Mouse (Mus musculus): ENCODE data around the gene Ly6g.
A peak's percentile ranks its signal among the peaks of the same experiment; 100 is the strongest.
"Not testable (repeated sequence)": the region's sequence is repeated elsewhere in the genome, so short reads cannot be mapped to it uniquely, and the experiment has no call there.

Ly6g gene

DNA sequence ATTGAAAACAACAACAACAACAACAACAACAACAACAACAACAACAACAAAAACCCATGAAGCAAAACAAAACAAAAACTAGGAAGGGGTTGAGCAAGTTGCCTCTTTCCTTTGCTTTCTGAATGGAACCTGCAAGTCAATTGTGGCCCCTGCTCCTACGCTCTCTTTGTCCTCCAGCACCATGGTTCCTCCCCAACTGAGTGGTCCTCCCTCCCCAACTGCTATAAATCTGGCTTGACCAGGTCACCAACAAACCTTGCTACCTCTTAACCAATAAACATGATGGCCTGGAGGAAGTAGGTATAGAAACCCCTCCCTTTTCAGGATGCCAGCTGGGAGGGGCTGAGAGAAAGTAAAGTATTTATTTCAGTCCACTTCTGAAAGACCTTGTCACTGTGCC, at the start of gene Ly6g:
Gene Ly6g (plus strand): TSS at position 301 of the 400 bp plus-strand sequence.
- DNase-seq (ENCODE audit: low read depth) = no peak

GRCm38 (mm10) chr15:75110424-75110823, 44.6 kb upstream of the Ly6g start:
- not testable (repeated sequence) for DNase-seq (ENCODE audit: low read depth)

DNA sequence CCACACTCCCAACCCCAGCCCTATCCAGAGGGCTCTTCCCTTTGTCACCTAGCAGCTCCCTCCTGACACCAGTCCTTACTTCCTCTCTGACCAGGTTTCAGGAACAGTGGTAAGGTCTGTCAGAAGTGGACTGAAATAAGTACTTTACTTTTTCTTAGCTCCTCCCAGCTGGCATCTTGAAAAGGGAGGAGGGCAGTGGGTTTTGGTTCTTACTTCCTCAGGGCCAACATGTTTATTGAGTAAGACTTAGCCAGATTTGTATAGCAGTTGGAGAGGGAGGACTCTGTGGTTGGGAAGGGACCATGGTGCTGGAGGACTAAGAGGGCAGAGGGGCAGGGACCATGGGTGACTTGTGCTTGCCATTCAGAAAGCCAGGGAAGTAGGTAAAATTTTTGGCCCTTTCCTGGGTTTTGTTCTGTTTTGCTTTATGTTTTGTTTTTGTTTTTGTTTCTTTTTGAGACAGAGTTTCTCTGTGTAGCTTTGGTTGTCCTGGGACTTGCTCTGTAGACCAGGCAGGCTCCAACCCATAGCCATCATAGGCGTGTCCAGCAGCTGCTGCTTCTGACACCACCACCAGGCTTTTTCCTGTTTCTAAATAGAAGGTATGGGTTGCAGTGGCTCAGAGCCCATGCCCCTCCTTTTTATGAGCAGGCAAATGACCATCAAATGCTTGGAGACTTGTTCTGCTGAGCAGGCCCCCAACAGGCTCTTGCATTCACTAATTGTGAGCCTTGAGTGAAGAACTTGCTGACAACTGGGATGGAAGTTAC, 43.0 kb upstream of the Ly6g start, which contains the start of gene Ly6c2:
Gene Ly6c2 (minus strand): TSS at position 110 of the 770 bp plus-strand sequence.
- DNase-seq (ENCODE audit: low read depth) = peak; percentile 54

GRCm38 (mm10) chr15:75116525-75116924, 38.5 kb upstream of the Ly6g start:
- DNase-seq (ENCODE audit: low read depth) = peak; percentile 38

DNA sequence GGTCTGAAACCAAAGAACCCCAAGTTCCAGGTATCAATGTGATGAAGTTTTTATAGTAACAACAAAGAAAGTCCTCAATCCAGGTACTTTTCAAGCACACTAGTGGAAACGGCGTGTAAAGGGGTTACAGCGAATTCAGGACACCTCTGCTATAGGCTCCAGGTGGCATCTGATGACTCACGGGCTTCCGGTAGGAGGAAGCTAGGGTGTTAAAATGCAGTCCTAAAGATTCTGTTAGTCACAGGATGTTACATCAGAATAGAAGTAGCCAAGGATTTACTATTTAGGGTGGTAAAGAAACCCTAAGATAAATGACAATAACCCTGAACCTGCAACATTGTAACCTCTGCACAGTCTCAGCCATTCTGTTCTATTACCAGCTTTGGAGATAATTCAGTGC, 37.6 kb upstream of the Ly6g start:
- peak; percentile 70 for DNase-seq (ENCODE audit: low read depth)

DNA sequence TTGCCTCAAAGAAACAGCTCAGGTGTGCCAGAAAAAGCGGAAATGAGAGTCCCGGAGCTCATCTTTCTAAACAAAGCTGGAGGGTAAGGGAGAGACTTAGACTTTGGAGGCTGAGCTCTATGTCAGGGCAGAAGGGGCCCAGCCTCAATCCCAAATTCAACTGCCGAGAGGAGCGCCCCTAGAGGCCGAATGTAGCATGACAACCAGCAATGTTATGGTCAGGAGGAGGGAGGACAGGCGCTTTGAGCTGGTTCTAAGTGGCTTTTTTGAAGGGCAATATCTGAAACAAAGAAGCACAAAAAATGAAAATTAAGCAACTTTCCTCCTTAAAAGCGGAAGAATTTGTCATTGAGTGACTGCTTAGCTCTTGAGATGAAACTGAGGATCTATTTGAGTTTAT, 36.3 kb upstream of the Ly6g start:
- peak; percentile 50 for DNase-seq (ENCODE audit: low read depth)

GRCm38 (mm10) chr15:75120066-75120465, 35.0 kb upstream of the Ly6g start:
- peak; percentile 68 for DNase-seq (ENCODE audit: low read depth)

DNA sequence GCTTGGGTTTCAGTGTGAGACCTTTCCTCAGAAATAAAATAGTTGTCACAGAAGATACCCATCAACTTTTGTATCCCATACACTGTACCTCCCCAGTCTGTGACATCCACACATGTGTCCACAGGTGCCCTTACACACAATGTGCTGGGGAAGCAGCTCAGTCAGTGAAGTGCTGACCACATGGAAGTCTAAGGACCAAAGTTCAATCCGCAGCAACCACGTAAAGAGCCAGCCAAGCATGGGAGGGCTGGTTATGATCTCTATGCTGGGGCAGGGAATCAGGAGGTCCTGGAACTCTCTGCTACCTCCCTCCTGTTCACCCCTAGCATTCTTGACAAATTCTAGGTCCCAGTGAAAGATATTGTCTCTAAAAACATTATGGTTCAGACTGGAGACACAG, 22.7 kb upstream of the Ly6g start:
- DNase-seq (ENCODE audit: low read depth) = not testable (repeated sequence)

GRCm38 (mm10) chr15:75135090-75135783, 19.8 kb upstream of the Ly6g start:
- not testable (repeated sequence) for DNase-seq (ENCODE audit: low read depth)

DNA sequence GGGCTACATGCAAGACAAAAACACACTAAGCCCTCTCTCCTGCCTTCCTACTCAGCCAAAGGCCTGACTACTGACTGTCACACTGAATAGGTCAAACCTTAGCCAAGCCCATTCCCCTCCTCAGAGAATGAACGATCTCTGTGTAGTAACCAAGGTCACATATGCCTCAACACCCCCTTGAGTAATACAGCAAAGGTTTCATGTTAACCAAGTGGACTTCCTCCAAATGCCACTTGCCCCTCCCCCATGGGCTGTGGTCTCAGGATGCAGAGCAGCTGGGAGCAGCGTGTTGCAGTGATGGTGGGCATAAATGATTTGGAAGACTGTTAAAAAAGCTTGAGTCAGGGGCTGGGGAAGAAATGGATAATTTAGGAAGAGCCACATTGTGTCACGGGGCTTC, 17.3 kb upstream of the Ly6g start:
- DNase-seq (ENCODE audit: low read depth) = peak; percentile 49

- peak; percentile 39 for DNase-seq (ENCODE audit: low read depth)
Observed at GRCm38 (mm10) chr15:75141812-75142360, 13.2 kb upstream of the Ly6g start.

- peak; percentile 46 for DNase-seq (ENCODE audit: low read depth)
Observed at GRCm38 (mm10) chr15:75143735-75144134, 11.3 kb upstream of the Ly6g start.

DNA sequence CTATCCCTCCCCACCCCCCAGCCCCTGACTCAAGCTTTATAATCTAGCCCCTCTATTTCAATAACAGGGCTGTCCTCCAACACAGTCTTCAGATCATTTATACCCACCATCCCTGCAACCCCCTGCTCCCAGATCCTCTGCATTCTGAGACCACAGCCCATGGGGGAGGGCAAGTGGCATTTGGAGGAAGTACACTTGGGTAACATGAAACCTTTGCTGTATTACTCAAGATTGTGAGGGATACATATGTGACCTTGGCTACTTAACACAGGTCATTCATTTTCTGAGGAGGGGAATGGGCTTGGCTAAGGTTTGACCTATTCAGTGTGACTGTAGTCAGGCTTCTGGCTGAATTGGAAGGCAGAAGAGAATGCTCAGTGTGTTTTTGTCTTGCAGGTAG, 2.0 kb upstream of the Ly6g start:
- DNase-seq (ENCODE audit: low read depth) = peak; percentile 24

DNA sequence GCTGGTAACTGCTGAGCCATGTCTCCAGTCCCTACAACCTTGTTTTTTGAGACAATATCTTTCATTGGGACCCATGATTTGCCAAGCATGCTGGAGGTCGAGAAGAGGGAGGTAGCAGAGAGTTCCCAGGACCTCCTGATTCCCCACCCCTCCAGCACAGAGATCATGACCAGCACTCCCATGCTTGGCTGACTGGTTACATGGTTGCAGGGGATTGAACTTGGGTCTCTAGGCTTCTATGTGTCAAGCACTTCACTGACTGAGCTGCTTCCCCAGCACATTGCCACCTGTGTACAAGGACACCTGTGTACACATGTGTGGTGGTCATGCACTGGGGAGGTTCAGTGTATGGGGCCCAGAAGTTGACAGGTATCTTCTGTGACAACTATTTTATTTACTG, 2.6 kb downstream of the Ly6g start:
- no peak for DNase-seq (ENCODE audit: low read depth)

DNA sequence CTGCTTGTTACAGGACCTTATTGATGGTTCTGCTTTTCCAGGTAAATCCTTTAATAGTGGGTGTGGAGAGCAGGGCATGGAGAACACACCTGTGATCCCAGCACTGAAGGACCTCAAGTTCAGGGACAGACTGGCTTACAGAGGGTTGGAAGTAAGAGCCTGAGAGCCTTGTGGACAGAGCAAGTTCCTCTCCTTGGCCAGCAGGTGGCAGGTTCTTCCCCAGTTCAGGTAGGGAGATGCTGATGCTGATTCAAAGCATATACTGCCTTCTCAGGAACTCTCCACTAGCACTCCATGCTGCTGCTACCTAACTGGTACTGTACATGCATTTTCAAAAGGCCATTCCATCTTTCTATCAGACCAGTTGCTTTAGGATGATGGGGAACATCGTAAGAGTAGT, 20.5 kb downstream of the Ly6g start:
- peak; percentile 61 for DNase-seq (ENCODE audit: low read depth)

GRCm38 (mm10) chr15:75186291-75186690, 31.3 kb downstream of the Ly6g start:
- no peak for DNase-seq (ENCODE audit: low read depth)

DNA sequence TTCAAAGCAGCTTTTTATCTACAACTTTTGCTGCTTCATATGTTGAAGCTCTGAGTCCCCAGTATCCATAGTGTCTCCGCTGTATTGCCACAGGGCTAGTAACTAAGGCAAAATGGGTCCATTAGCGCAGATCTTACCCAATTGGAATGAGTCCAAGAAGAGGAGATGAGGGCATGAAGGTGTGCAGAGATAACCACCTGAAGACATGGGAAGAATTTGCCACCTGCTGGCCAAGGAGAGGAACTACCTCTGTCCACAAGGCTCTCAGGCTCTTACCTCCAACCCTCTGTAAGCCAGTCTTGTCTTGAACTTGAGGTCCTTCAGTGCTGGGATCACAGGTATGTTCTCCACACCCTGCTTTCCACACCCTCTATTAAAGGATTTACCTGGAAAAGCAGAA, 34.1 kb downstream of the Ly6g start:
- peak; percentile 45 for DNase-seq (ENCODE audit: low read depth)

GRCm38 (mm10) chr15:75190560-75190959, 35.5 kb downstream of the Ly6g start:
- not testable (repeated sequence) for DNase-seq (ENCODE audit: low read depth)

Measured in 416B (cell line).